Mouse (Mus musculus): Measurements from ENCODE around the gene Ehmt2. TPM values are rescaled to one million over a fixed set of nuclear protein-coding genes. Genes with fewer than 3 reads are reported as not detected.
"Not testable (repeated sequence)": the region's sequence is repeated elsewhere in the genome, so short reads cannot be mapped to it uniquely, and the experiment has no call there.

The Ehmt2 gene
- polyA plus RNA-seq, 1 experiment: 372 TPM

DNA sequence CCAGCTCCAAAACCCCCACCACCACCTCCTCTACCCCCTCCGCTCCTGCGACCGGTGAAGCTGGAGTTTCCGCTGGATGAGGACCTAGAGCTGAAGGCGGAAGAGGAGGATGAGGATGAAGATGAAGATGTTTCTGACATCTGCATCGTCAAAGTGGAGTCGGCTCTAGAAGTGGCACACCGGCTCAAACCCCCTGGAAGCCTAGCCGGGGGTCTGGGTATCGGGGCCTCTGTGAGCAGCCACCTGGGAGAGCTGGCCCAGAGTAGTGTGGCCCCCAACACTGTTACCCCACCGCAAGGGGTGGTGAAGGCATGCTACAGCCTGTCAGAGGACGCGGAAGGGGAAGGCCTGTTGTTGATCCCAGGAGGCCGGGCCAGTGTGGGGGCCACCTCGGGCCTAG, 2.5 kb upstream of the Ehmt2 start:
- Histone ChIP-seq H3K27ac (ENCODE audit: control insufficient read depth, insufficient read depth, low read length) (no peak overlapping the region), H3K4me3 (ENCODE audit: control insufficient read depth, insufficient read depth, low read length) (no peak overlapping the region), H3K36me3 (ENCODE audit: control insufficient read depth, insufficient read depth, low read length) (no peaks in the 10 kb centered on the region), H3K27me3 (ENCODE audit: control insufficient read depth, insufficient read depth, low read length) (no peaks in the 10 kb centered on the region), H3K4me1 (replicated peaks; ENCODE audit: control insufficient read depth, insufficient read depth, low read length) (peaks cover 23% of the 10 kb centered on the region)
- TF ChIP-seq POLR2A (IDR thresholded peaks at IDR 0.05; ENCODE audit: control insufficient read depth, extremely low read depth, insufficient read depth, low read length, poor library complexity): no peak
- TF ChIP-seq CTCF (IDR thresholded peaks at IDR 0.05; ENCODE audit: borderline replicate concordance, control insufficient read depth, extremely low read depth, insufficient read depth, low read length, poor library complexity): no peak
- no peak for DNase-seq
- WGBS: 91% methylated on average over 15 of the region's 15 CpGs

DNA sequence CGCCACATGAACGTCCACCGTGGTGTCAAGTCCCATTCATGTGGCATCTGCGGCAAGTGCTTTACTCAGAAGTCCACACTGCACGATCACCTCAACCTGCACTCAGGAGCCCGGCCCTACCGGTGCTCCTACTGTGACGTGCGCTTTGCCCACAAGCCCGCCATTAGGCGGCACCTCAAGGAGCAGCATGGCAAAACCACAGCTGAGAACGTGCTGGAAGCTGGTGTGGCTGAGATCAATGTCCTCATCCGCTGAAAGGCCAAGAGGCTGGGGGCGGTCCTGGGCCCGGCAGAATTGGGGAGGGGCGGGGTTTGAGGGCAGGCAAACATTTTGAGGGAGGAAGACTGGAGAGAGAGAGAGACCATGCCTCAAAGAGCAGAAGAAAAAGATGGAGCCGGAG, 1.9 kb upstream of the Ehmt2 start:
- no peaks in the 10 kb centered on the region for H3K36me3 ChIP-seq (ENCODE audit: control insufficient read depth, insufficient read depth, low read length)
- no peak overlapping the region for H3K27ac ChIP-seq (ENCODE audit: control insufficient read depth, insufficient read depth, low read length)
- TF ChIP-seq CTCF (IDR thresholded peaks at IDR 0.05; ENCODE audit: borderline replicate concordance, control insufficient read depth, extremely low read depth, insufficient read depth, low read length, poor library complexity) (no peak), POLR2A (IDR thresholded peaks at IDR 0.05; ENCODE audit: control insufficient read depth, extremely low read depth, insufficient read depth, low read length, poor library complexity) (no peak)
- WGBS: 20% methylated on average over 17 of the region's 17 CpGs
- DNase-seq: peak; percentile 29
- no peak overlapping the region for H3K4me3 ChIP-seq (ENCODE audit: control insufficient read depth, insufficient read depth, low read length)
- H3K4me1 ChIP-seq (replicated peaks; ENCODE audit: control insufficient read depth, insufficient read depth, low read length): peaks cover 23% of the 10 kb centered on the region
- no peaks in the 10 kb centered on the region for H3K27me3 ChIP-seq (ENCODE audit: control insufficient read depth, insufficient read depth, low read length)

DNA sequence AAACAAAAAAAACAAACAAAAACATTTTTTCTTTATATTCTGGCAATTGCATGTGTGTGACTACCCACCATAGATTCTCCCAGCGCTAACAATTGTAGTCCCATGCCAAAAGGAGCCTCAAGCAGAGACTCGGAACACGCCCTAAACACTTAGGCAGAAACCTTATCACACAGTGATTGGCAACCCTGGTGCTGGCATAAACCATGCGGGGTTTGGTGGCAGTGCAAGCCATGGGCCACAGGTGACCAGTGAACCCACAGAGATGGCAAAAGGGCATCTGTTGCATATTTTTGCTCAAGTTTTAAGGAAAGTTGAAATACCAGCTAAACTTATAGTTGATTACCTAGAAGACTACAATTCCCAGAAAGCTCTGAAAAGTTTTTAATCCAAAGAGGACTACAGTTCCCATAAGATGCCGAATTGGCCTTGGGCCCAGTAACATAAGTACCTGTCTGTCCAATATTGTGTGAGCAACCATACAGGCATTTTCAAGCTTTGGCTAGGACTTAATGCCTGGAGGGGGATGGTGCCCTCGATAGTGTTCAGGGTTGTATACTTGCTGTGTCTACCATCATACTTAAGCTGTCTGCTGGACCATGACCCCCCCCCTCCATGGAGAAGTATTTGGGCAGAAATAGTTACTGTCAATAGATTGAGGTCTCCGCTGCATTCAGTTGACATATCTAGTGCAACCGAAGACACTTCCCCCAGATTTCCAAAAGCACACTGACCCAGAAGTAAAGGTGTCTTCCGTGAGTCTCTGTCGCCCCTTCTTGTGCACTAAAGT, 703 bp upstream of the Ehmt2 start:
- no peak for DNase-seq
- TF ChIP-seq CTCF (IDR thresholded peaks at IDR 0.05; ENCODE audit: borderline replicate concordance, control insufficient read depth, extremely low read depth, insufficient read depth, low read length, poor library complexity): no peak
- TF ChIP-seq POLR2A (IDR thresholded peaks at IDR 0.05; ENCODE audit: control insufficient read depth, extremely low read depth, insufficient read depth, low read length, poor library complexity): no peak
- H3K4me3 ChIP-seq (ENCODE audit: control insufficient read depth, insufficient read depth, low read length): peak overlapping the region; percentile 97
- peaks cover 3% of the 10 kb centered on the region; the same call in 1 of the 2 replicates for H3K36me3 ChIP-seq (ENCODE audit: control insufficient read depth, insufficient read depth, low read length)
- no peak overlapping the region for H3K27ac ChIP-seq (ENCODE audit: control insufficient read depth, insufficient read depth, low read length)
- WGBS: 31% methylated on average over 10 of the region's 10 CpGs
- no peaks in the 10 kb centered on the region for H3K27me3 ChIP-seq (ENCODE audit: control insufficient read depth, insufficient read depth, low read length)
- H3K4me1 ChIP-seq (replicated peaks; ENCODE audit: control insufficient read depth, insufficient read depth, low read length): peaks cover 23% of the 10 kb centered on the region

DNA sequence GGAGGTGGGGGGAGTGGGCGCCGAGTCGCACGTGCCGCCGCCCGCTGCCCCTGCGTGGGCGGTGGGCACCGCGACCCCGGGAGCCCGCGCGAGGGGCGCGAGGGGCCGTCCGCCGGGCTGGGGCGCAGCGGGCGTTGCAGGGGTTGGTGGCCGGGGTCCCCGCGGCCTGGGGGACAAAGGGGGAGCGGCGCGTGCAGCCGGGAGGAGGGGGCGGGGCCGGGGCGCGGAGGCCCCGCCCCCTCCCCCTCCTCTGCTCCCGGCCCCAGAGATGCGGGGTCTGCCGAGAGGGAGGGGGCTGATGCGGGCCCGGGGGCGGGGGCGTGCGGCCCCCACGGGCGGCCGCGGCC, 410 bp downstream of the Ehmt2 start:
- no peak for TF ChIP-seq POLR2A (IDR thresholded peaks at IDR 0.05; ENCODE audit: control insufficient read depth, extremely low read depth, insufficient read depth, low read length, poor library complexity)
- TF ChIP-seq CTCF (IDR thresholded peaks at IDR 0.05; ENCODE audit: borderline replicate concordance, control insufficient read depth, extremely low read depth, insufficient read depth, low read length, poor library complexity): no peak
- 1% methylated on average over 38 of the region's 47 CpGs for WGBS
- Histone ChIP-seq H3K27me3 (ENCODE audit: control insufficient read depth, insufficient read depth, low read length) (no peaks in the 10 kb centered on the region), H3K4me1 (replicated peaks; ENCODE audit: control insufficient read depth, insufficient read depth, low read length) (peaks cover 23% of the 10 kb centered on the region), H3K27ac (ENCODE audit: control insufficient read depth, insufficient read depth, low read length) (peak overlapping the region; percentile 27; the same call in 1 of the 2 replicates), H3K4me3 (ENCODE audit: control insufficient read depth, insufficient read depth, low read length) (peak overlapping the region; percentile 97), H3K36me3 (ENCODE audit: control insufficient read depth, insufficient read depth, low read length) (peaks cover 14% of the 10 kb centered on the region; the same call in 1 of the 2 replicates)
- no peak for DNase-seq

DNA sequence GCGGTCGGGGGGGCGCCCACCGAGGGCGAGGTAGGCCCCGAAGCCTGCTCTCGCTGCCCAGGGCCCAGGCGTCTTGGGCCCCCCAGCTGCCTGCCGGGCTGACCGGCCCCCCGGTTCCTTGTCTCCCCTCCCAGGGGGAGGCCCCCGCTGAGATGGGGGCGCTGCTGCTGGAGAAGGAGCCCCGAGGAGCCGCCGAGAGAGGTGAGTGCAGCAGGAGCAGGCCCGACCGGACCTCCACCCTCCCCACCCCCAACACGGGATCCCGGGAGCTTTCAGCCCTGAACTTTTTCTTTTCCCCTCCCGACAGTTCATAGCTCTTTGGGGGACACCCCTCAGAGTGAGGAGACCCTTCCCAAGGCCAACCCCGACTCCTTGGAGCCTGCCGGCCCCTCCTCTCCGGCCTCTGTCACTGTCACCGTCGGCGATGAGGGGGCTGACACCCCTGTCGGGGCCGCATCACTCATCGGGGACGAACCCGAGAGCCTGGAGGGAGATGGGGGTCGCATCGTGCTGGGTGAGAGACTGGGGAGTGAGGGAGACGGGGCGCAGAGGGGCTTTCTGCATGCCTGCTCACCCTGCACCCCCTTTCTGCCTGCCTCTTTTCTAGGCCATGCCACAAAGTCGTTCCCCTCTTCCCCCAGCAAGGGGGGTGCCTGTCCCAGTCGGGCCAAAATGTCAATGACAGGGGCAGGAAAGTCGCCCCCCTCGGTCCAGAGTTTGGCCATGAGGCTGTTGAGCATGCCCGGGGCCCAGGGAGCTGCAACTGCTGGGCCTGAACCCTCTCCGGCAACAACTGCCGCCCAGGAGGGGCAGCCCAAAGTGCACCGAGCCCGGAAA, 1.0 kb downstream of the Ehmt2 start:
- Histone ChIP-seq H3K4me3 (ENCODE audit: control insufficient read depth, insufficient read depth, low read length) (peak overlapping the region; percentile 97), H3K27me3 (ENCODE audit: control insufficient read depth, insufficient read depth, low read length) (no peaks in the 10 kb centered on the region), H3K4me1 (replicated peaks; ENCODE audit: control insufficient read depth, insufficient read depth, low read length) (peaks cover 19% of the 10 kb centered on the region), H3K36me3 (ENCODE audit: control insufficient read depth, insufficient read depth, low read length) (peaks cover 14% of the 10 kb centered on the region; the same call in 1 of the 2 replicates), H3K27ac (ENCODE audit: control insufficient read depth, insufficient read depth, low read length) (peak overlapping the region; percentile 72)
- under 1% methylated on average over 43 of the region's 45 CpGs for WGBS
- DNase-seq: peak; percentile 57
- no peak for TF ChIP-seq CTCF (IDR thresholded peaks at IDR 0.05; ENCODE audit: borderline replicate concordance, control insufficient read depth, extremely low read depth, insufficient read depth, low read length, poor library complexity)
- TF ChIP-seq POLR2A (IDR thresholded peaks at IDR 0.05; ENCODE audit: control insufficient read depth, extremely low read depth, insufficient read depth, low read length, poor library complexity): 0 out of 2 replicates have a peak, but pooled peaks have one; percentile 36

DNA sequence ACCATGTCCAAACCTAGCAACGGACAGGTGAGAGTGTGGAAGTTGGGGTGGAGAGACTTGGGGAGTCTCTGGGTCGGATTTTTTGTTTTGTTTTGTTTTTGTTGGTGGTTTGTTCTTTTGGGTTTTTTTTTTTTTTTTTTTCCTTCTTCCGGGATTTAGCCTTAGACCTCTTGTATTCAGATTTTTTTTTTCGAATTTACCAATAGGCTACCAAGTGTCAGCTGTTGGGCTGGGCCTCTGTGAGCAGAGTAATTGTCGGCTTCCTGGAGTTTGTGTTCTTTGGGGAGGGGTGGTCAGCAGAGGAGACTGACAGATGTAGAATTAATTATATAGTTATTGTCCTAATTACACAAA, 1.6 kb downstream of the Ehmt2 start:
- H3K4me3 ChIP-seq (ENCODE audit: control insufficient read depth, insufficient read depth, low read length): peak overlapping the region; percentile 97
- H3K27ac ChIP-seq (ENCODE audit: control insufficient read depth, insufficient read depth, low read length): peak overlapping the region; percentile 72
- peaks cover 18% of the 10 kb centered on the region for H3K4me1 ChIP-seq (replicated peaks; ENCODE audit: control insufficient read depth, insufficient read depth, low read length)
- DNase-seq: no peak
- 3% methylated on average over 5 of the region's 5 CpGs for WGBS
- H3K27me3 ChIP-seq (ENCODE audit: control insufficient read depth, insufficient read depth, low read length): no peaks in the 10 kb centered on the region
- H3K36me3 ChIP-seq (ENCODE audit: control insufficient read depth, insufficient read depth, low read length): peaks cover 18% of the 10 kb centered on the region
- TF ChIP-seq POLR2A (IDR thresholded peaks at IDR 0.05; ENCODE audit: control insufficient read depth, extremely low read depth, insufficient read depth, low read length, poor library complexity) (no peak), CTCF (IDR thresholded peaks at IDR 0.05; ENCODE audit: borderline replicate concordance, control insufficient read depth, extremely low read depth, insufficient read depth, low read length, poor library complexity) (no peak)

GRCm38 (mm10) chr17:34900826-34901225, 2.6 kb downstream of the Ehmt2 start:
- not testable (repeated sequence) for DNase-seq; H3K27ac ChIP-seq (ENCODE audit: control insufficient read depth, insufficient read depth, low read length); H3K4me3 ChIP-seq (ENCODE audit: control insufficient read depth, insufficient read depth, low read length); H3K27me3 ChIP-seq (ENCODE audit: control insufficient read depth, insufficient read depth, low read length)
- Histone ChIP-seq H3K4me1 (replicated peaks; ENCODE audit: control insufficient read depth, insufficient read depth, low read length) (peaks cover 10% of the 10 kb centered on the region), H3K36me3 (ENCODE audit: control insufficient read depth, insufficient read depth, low read length) (peaks cover 27% of the 10 kb centered on the region)

GRCm38 (mm10) chr17:34901948-34902347, 3.7 kb downstream of the Ehmt2 start:
- H3K27ac ChIP-seq (ENCODE audit: control insufficient read depth, insufficient read depth, low read length); H3K4me1 ChIP-seq (replicated peaks; ENCODE audit: control insufficient read depth, insufficient read depth, low read length); H3K4me3 ChIP-seq (ENCODE audit: control insufficient read depth, insufficient read depth, low read length); DNase-seq; H3K27me3 ChIP-seq (ENCODE audit: control insufficient read depth, insufficient read depth, low read length): not testable (repeated sequence)
- H3K36me3 ChIP-seq (ENCODE audit: control insufficient read depth, insufficient read depth, low read length): peaks cover 38% of the 10 kb centered on the region
- WGBS: 94% methylated on average over 9 of the region's 10 CpGs
